Mouse (Mus musculus) ES-Bruce4 (cell line): ENCODE measurements around the gene Apobec1.

ENCODE experiments used
- CTCF ChIP-seq: IDR thresholded peaks from one replicate; pipeline ENCODE4 v1.8.1; 2011; ENCODE audit warnings: low read depth, low read length
- EP300 ChIP-seq: IDR thresholded peaks from 2 replicates; pipeline ENCODE4 v1.6.1; 2011; ENCODE audit warnings: low read depth, low read length; ENCODE audit not compliant: insufficient read depth
- POLR2A ChIP-seq: IDR thresholded peaks from one replicate; pipeline ENCODE4 v1.8.1; 2011; ENCODE audit warnings: low read length; ENCODE audit not compliant: insufficient read depth

DNA sequence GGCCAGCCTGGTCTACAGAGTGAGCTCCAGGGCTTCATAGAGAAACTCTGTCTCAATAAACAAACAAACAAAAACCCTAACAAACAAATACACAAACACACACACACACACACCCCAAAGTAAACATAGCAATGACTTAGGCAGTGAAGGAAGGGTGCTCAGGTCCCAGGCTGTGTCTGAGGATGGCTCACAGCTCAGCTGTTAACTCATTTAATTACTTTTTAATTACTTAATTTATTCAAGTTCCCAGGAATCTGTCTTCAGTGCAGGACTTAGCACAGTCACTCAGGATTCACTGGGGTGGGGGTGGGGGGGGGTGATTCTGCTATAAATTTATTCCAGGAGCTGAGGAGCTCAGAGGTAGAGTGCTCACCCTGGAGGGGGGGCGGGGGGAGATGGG lies 32.5 kb downstream of the Apobec1 start:
- TF ChIP-seq CTCF, result no peak
- TF ChIP-seq POLR2A, result no peak
- no peak for TF ChIP-seq EP300
